Mouse (Mus musculus) forebrain, postnatal 0 days (tissue): ENCODE measurements at regions not wholly inside any gene's neighbourhood (a gene's known extent, or its start where the extent isn't known, plus 50 kb on each side); places are given as distances from the start of the nearest gene placed in this dataset.
A peak's percentile ranks its signal among the peaks of the same experiment; 100 is the strongest.
"Not testable (repeated sequence)": the region's sequence is repeated elsewhere in the genome, so short reads cannot be mapped to it uniquely, and the experiment has no call there.

Experiments used
- ATAC-seq: fragments of 200-750 bp; cut with Nextera tagmentation; 2 replicates; pipeline ENCODE4 v1.8.0; 2017; ENCODE audit warnings: mild to moderate bottlenecking, moderate library complexity
- DNase-seq: peaks from one replicate; pipeline ENCODE4 v3.0.0-alpha.2; 2015
- H3K27ac ChIP-seq: fragments of 300-500 bp; sonication (generic); 2 replicates; pipeline ENCODE4 v1.5.1; 2014; ENCODE audit warnings: low read depth, mild to moderate bottlenecking, antibody characterized with exemption, low read length, moderate library complexity, mixed read lengths
- H3K27me3 ChIP-seq: fragments of 300-500 bp; sonication (generic); 2 replicates; pipeline ENCODE4 v1.6.1; 2014; ENCODE audit warnings: mild to moderate bottlenecking, low read length, mixed read lengths; ENCODE audit not compliant: insufficient read depth
- H3K36me3 ChIP-seq: fragments of 300-500 bp; sonication (generic); 2 replicates; pipeline ENCODE4 v1.6.1; 2014; ENCODE audit warnings: mild to moderate bottlenecking, moderate library complexity; ENCODE audit not compliant: insufficient read depth
- H3K4me1 ChIP-seq: fragments of 300-500 bp; sonication (generic); 2 replicates; pipeline ENCODE4 v1.6.1; 2014; ENCODE audit warnings: antibody characterized with exemption; ENCODE audit not compliant: insufficient read depth
- H3K4me2 ChIP-seq: fragments of 300-500 bp; sonication (generic); 2 replicates; pipeline ENCODE4 v1.6.1; 2014; ENCODE audit warnings: low read depth, mild to moderate bottlenecking, moderate library complexity
- H3K4me3 ChIP-seq: fragments of 300-500 bp; sonication (generic); 2 replicates; pipeline ENCODE4 v1.5.1; 2014; ENCODE audit warnings: low read depth, low read length, mixed read lengths
- H3K9ac ChIP-seq: fragments of 300-500 bp; sonication (generic); 2 replicates; pipeline ENCODE4 v1.6.1; 2014; ENCODE audit warnings: mild to moderate bottlenecking
- H3K9me3 ChIP-seq: fragments of 300-500 bp; sonication (generic); 2 replicates; pipeline ENCODE4 v1.6.1; 2016; ENCODE audit warnings: low read length
- CTCF ChIP-seq: sonication (generic); IDR thresholded peaks from 2 replicates; pipeline ENCODE4 v1.5.1; 2016; ENCODE audit warnings: antibody characterized with exemption, control low read depth, low read depth
- WGBS: fragments of 180-500 bp; shearing (Covaris S2); extraction: QIAGEN DNeasy Blood & Tissue Kit; methylation state at CpG from one replicate; pipeline ENCODE4 v1.1.7; 2014; 5-methylcytosine and 5-hydroxymethylcytosine counted together

GRCm38 (mm10) chr13:75377717-75378116 lies 288.1 kb downstream of the Pcsk1 start:
- 90% methylated on average over 1 of the region's 1 CpGs for WGBS
- TF ChIP-seq CTCF: no peak
- Histone ChIP-seq H3K4me1 (no peaks in the 10 kb centered on the region), H3K27ac (no peak overlapping the region), H3K4me3 (no peak overlapping the region), H3K36me3 (no peaks in the 10 kb centered on the region), H3K9me3 (no peaks in the 10 kb centered on the region), H3K9ac (no peak overlapping the region), H3K27me3 (no peaks in the 10 kb centered on the region), H3K4me2 (no peak overlapping the region)
- no peak for ATAC-seq
- no peak for DNase-seq

- H3K27ac ChIP-seq: no peak overlapping the region
- TF ChIP-seq CTCF: no peak
- H3K4me3 ChIP-seq: no peak overlapping the region
- no peak overlapping the region for H3K4me2 ChIP-seq
- no peaks in the 10 kb centered on the region for H3K9me3 ChIP-seq
- no peaks in the 10 kb centered on the region for H3K27me3 ChIP-seq
- ATAC-seq: no peak
- H3K9ac ChIP-seq: no peak overlapping the region
- H3K36me3 ChIP-seq: no peaks in the 10 kb centered on the region
- WGBS: 77% methylated on average over 4 of the region's 4 CpGs
- DNase-seq: no peak
- no peaks in the 10 kb centered on the region for H3K4me1 ChIP-seq
Measured at GRCm38 (mm10) chr13:75384631-75385340, 295.2 kb downstream of the Pcsk1 start.

DNA sequence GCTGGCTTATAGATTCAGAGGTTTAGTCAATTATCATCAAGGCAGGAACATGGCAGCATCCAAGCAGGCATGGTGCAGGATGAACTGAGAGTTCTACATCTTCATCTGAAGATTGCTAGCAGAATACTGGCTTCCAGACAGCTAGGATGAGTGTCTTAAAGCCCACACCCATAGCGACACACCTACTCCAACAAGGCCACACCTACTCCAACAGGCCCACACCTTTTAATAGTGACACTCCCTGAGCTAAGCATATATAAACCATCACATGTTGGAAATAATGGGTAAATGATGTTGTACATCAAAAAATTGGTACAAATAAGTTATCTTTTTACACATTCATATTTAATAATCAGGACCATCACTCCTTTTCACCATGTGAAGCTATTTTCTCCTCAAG lies 299.6 kb downstream of the Pcsk1 start:
- DNase-seq (no peak), ATAC-seq (no peak)
- no peaks in the 10 kb centered on the region for H3K4me1 ChIP-seq
- no peaks in the 10 kb centered on the region for H3K27me3 ChIP-seq
- H3K36me3 ChIP-seq: no peaks in the 10 kb centered on the region
- H3K4me2 ChIP-seq: no peak overlapping the region
- H3K4me3 ChIP-seq: no peak overlapping the region
- no peaks in the 10 kb centered on the region for H3K9me3 ChIP-seq
- WGBS: 83% methylated on average over 1 of the region's 1 CpGs
- no peak for TF ChIP-seq CTCF
- H3K27ac ChIP-seq: no peak overlapping the region
- H3K9ac ChIP-seq: no peak overlapping the region

GRCm38 (mm10) chr13:75390177-75390576 lies 300.6 kb downstream of the Pcsk1 start:
- ATAC-seq: no peak
- no peaks in the 10 kb centered on the region for H3K27me3 ChIP-seq
- no peak for TF ChIP-seq CTCF
- no peak overlapping the region for H3K27ac ChIP-seq
- no peaks in the 10 kb centered on the region for H3K36me3 ChIP-seq
- no peak overlapping the region for H3K4me2 ChIP-seq
- no peak overlapping the region for H3K4me3 ChIP-seq
- H3K9me3 ChIP-seq: no peaks in the 10 kb centered on the region
- no peak overlapping the region for H3K9ac ChIP-seq
- WGBS: 98% methylated on average over 1 of the region's 1 CpGs
- H3K4me1 ChIP-seq: no peaks in the 10 kb centered on the region
- DNase-seq: no peak

- H3K36me3 ChIP-seq, ATAC-seq: not testable (repeated sequence)
- WGBS: 79% methylated on average over 3 of the region's 3 CpGs
Measured at GRCm38 (mm10) chr13:75399846-75400245, 306.7 kb upstream of the Ell2 start.

DNA sequence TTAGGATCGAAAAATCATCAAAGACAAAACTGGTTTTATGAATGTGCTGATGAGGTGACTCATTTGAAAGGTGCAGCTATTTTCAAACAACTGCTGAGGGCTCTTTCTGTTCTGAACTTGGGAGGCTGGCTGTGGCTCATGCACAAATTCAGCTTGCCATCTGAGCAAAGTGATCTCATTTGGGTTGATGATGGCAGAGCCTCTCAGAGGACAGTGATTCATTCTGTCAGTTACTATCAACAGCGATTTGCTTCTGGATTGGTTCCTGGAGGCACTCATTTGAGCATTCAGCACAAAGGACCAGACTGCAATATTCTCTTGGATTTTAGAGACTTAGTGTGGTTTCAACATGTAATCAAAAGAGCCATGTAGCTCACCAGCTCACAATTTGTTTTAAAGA lies 285.8 kb upstream of the Ell2 start:
- ATAC-seq: peak; percentile 43; the same call in 1 of the 2 replicates
- peak; percentile 0 for DNase-seq
- no peak for TF ChIP-seq CTCF
- Histone ChIP-seq H3K9me3 (no peaks in the 10 kb centered on the region), H3K4me3 (no peak overlapping the region), H3K27ac (no peak overlapping the region), H3K36me3 (no peaks in the 10 kb centered on the region), H3K9ac (no peak overlapping the region), H3K4me1 (no peaks in the 10 kb centered on the region), H3K27me3 (no peaks in the 10 kb centered on the region), H3K4me2 (no peak overlapping the region)
- WGBS: 81% methylated on average over 2 of the region's 2 CpGs

More at GRCm38 (mm10) chr13:75399846-75400245, 306.7 kb upstream of the Ell2 start:
- not testable (repeated sequence) for H3K4me1 ChIP-seq, H3K9ac ChIP-seq, DNase-seq, H3K27ac ChIP-seq, H3K9me3 ChIP-seq, H3K27me3 ChIP-seq, H3K4me3 ChIP-seq, H3K4me2 ChIP-seq

- no peak for TF ChIP-seq CTCF
- no peaks in the 10 kb centered on the region for H3K9me3 ChIP-seq
- WGBS: 27% methylated on average over 3 of the region's 3 CpGs
- H3K4me2 ChIP-seq: no peak overlapping the region
- DNase-seq: peak; percentile 1
- no peak overlapping the region for H3K27ac ChIP-seq
- H3K27me3 ChIP-seq: no peaks in the 10 kb centered on the region
- no peak for ATAC-seq
- H3K4me1 ChIP-seq: no peaks in the 10 kb centered on the region
- H3K36me3 ChIP-seq: no peaks in the 10 kb centered on the region
- H3K4me3 ChIP-seq: no peak overlapping the region
- no peak overlapping the region for H3K9ac ChIP-seq
Measured at GRCm38 (mm10) chr13:75426971-75427370, 279.6 kb upstream of the Ell2 start.
